Mouse (Mus musculus) layer of hippocampus, adult 2 months (tissue): ENCODE measurements around the gene Rptn. TPM values are rescaled to one million over a fixed set of nuclear protein-coding genes. Genes with fewer than 3 reads are reported as not detected.
A peak's percentile ranks its signal among the peaks of the same experiment; 100 is the strongest.
"Not testable (repeated sequence)": the region's sequence is repeated elsewhere in the genome, so short reads cannot be mapped to it uniquely, and the experiment has no call there.

ENCODE experiments used
- DNase-seq, 2 experiments: peaks; one replicate each; pipeline ENCODE4 v3.0.0; 2022; ENCODE audit warnings: low spot score in 2 of 2
- H3K27ac ChIP-seq: fragments of 200-600 bp; 2 replicates; pipeline ENCODE4 v1.8.1; 2022
- H3K4me3 ChIP-seq: fragments of 200-600 bp; 2 replicates; pipeline ENCODE4 v1.8.1; 2022; ENCODE audit warnings: mild to moderate bottlenecking
- CTCF ChIP-seq: fragments of 200-600 bp; conservative IDR thresholded peaks from 2 replicates; pipeline ENCODE4 v1.8.1; 2022; ENCODE audit warnings: antibody characterized with exemption, mild to moderate bottlenecking, moderate library complexity
- microRNA-seq, 2 experiments: library from miRNA; unstranded; fragments of <30 nt; microRNA quantifications; one replicate each; pipeline ENCODE4 v1.2.0; 2021
- total RNA-seq, 2 experiments: library from RNA; stranded (reverse); gene quantifications; 2 replicates each; pipeline ENCODE4 v1.2.3; 2021

Rptn gene
- total RNA-seq, 2 experiments from 2014 or later = not detected

DNA sequence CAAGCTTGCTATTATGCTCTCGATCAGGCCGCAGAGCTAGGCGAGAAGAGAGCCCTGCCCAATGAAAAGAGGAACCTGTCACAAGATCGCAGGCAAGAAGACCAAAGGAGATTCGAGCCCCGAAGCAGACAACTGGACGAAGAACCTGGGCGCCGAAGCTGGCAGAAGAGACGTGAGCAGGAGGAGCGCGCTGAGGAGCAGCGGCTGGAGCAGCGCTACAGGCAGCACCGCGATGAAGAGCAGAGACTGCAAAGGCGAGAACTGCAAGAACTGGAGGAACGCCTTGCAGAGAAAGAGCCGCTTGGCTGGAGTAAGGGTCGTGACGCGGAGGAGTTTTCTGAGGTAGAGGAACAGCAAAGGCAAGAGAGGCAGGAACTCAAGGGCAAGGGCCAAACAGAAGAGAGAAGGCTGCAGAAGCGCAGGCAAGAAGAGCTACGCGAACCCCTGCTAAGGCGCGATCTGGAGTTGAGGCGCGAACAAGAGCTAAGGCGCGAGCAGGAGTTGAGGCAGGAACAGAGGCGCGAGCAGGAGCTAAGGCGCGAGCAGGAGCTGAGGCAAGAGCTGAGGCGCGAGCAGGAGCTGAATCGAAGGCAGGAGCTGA lies 50.1 kb downstream of the Rptn start:
- TF ChIP-seq CTCF = no peak
- no peak for DNase-seq
- Histone ChIP-seq H3K27ac (no peak overlapping the region), H3K4me3 (peak overlapping the region; percentile 68; the same call in 1 of the 2 replicates)

DNA sequence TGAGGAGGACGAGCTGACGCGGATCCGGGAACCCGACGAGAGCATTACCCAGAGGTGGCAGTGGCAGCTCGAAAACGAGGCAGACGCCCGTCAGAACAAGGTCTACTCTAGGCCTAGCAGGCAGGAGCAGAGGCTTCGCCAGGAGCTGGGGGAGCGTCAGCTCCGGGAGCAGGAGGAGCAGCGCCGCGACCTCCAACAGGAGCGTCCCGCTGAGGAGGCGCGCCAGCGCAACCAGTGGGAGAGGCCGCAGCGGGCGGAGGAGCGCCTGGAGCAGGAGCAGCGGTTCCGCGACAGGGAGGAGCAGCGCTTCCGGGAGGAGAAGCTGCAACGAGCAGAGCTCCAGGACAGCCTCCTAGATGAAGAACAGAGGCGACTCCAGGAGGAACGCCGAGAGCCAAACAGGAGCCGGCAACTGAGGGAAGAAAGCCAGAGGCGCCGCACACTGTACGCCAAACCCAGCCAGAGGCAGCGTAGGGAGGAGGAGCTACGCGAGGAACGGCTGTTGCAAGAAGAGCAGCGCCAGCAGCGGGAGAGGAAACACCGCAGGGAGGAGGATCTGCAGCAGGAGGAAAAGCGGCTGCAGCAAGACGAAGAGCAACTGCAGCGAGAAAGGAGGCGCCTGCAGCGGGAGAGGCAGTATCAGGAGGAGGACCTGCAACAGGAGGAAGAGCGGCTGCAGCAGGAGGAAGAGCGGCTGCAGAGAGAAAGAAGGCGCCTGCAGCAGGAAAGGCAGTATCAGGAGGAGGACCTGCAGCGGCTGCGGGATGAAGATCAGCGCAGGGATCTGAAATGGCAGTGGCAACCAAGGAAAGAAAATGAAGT lies 51.1 kb downstream of the Rptn start:
- DNase-seq = peak; percentile 55 to 59
- no peak for TF ChIP-seq CTCF
- H3K27ac ChIP-seq = peak overlapping the region; percentile 65; the same call in 1 of the 2 replicates

DNA sequence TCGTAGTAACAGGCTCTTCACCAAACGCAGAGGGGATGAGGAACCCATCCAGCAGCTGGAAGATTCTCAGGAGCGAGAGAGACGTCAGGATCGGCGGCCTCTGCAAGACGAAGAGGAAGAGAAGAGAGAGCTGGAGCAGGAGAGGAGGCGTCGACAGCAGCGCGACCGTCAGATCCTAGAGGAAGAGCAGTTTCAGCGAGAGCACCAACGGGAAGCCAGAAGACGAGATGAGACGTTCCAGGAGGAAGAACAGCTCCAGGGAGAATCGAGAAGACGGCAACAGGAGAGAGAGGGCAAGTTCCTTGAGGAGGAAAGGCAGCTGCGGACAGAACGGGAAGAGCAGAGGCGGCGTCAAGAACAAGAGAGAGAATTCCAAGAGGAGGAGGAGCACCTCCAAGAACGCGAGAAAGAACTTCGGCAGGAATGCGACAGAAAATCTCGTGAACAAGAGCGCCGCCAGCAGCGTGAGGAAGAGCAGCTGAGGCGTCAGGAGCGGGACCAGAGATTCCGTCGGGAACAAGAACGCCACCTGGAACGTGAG lies 51.7 kb downstream of the Rptn start:
- peak overlapping the region; percentile 68 for H3K4me3 ChIP-seq
- peak overlapping the region; percentile 65; the same call in 1 of the 2 replicates for H3K27ac ChIP-seq
- TF ChIP-seq CTCF = no peak
- peak in 1 of 2 experiments; percentile 10 for DNase-seq

More for the DNA sequence above, 51.1 kb downstream of the Rptn start:
- peak overlapping the region; percentile 68 for H3K4me3 ChIP-seq

DNA sequence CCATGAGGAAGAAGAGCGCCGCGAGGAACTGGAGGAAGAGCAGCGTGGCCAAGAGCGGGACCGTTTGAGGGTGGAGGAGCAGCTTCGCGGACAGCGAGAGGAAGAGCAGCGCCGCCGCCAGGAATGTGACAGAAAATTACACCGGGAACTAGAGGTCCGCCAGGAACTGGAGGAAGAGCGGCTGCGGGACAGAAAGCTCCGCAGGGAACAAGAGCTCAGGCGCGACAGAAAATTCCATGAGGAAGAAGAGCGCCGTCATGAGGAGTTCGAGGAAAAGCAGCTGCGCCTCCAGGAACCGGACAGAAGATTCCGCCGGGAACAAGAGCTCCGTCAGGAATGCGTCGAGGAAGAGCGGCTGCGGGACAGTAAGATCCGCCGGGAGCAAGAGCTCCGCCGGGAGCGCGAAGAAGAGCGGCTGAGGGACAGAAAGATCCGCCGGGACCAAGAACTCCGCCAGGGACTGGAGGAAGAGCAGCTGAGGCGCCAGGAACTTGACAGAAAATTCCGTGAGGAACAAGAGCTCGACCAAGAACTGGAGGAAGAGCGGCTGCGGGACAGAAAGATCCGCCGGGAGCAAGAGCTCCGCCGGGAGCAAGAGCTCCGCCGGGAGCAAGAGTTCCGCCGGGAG lies 52.7 kb downstream of the Rptn start:
- peak in 1 of 2 experiments; percentile 13 for DNase-seq
- peak; percentile 21; the same call in 1 of the 2 replicates for TF ChIP-seq CTCF
- Histone ChIP-seq H3K4me3 (peak overlapping the region; percentile 55), H3K27ac (no peak overlapping the region)

DNA sequence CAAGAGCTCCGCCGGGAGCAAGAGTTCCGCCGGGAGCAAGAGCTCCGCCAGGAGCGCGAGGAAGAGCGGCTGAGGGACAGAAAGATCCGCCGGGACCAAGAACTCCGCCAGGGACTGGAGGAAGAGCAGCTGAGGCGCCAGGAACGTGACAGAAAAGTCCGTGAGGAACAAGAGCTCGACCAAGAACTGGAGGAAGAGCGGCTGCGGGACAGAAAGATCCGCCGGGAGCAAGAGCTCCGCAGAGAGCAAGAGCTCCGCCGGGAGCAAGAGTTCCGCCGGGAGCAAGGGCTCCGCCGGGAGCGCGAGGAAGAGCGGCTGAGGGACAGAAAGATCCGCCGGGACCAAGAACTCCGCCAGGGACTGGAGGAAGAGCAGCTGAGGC lies 53.2 kb downstream of the Rptn start:
- not testable (repeated sequence) for DNase-seq
- Histone ChIP-seq H3K4me3 (peak overlapping the region; percentile 55), H3K27ac (peak overlapping the region; percentile 58; the same call in 1 of the 2 replicates)

DNA sequence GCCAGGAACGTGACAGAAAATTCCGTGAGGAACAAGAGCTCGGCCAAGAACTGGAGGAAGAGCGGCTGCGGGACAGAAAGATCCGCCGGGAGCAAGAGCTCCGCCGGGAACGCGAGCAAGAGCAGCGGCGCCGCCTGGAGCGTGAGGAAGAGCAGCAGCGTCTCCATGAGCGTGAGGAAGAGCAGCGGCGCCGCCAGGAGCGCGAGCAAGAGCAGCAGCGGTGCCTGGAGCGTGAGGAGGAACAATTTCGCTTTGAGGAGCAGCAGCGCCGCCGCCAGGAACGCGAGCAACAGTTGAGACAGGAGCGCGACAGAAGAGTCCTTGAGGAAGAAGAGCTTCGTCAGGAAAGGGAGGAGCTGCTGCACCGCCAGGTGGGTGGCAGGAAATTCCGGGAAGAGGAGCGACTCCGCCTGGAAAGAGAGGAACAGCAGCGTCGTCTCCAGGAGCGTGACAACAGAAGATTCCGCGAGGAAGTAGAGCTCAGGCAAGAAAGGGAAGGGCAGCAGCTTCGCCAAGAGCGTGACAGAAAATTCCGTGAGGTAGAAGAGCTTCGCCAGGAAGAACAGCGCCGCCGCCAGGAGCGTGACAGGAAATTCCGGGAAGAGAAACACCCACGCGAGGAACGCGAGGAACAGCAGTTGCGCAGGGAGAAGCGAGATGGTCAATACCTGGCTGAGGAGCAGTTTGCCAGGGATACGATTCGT lies 53.8 kb downstream of the Rptn start:
- Histone ChIP-seq H3K27ac (peak overlapping the region; percentile 58), H3K4me3 (peak overlapping the region; percentile 55)
- peak; percentile 60 to 68 for DNase-seq
- peak; percentile 67 for TF ChIP-seq CTCF

Small RNAs within 50 kb of the gene (microRNA-seq; reads per million reads assigned to microRNA genes)
- gene Gm22752 = 0 reads per million in 2 experiments
- 0 reads per million in 2 experiments for gene Gm44353

Other genes with a start within 250 kb of the Rptn start
- not detected for gene Crnn, start 248.9 kb upstream of the Rptn start, total RNA-seq
- gene Flg2, start 196.4 kb upstream of the Rptn start, total RNA-seq = not detected
- not detected for gene Flg, start 120.2 kb upstream of the Rptn start, total RNA-seq
- gene Hrnr, start 74.0 kb upstream of the Rptn start, total RNA-seq = not detected
- gene Tchh, start 48.6 kb downstream of the Rptn start, total RNA-seq = 1 to 10 TPM; 1.4 to 1.6 TPM
- gene Tchhl1, start 75.1 kb downstream of the Rptn start, total RNA-seq = not detected
- 1 to 10 TPM; 6.8 to 7.4 TPM for gene S100a11, start 126.8 kb downstream of the Rptn start, total RNA-seq
- gene S100a10, start 161.4 kb downstream of the Rptn start, total RNA-seq = 10 to 100 TPM; 18.7 to 23.6 TPM